Mouse (Mus musculus) limb, embryonic 13.5 days (tissue): ENCODE data around the gene Picalm. TPM values are rescaled to one million over a fixed set of nuclear protein-coding genes. Genes with fewer than 3 reads are reported as not detected.
A peak's percentile ranks its signal among the peaks of the same experiment; 100 is the strongest.

Source experiments
- ATAC-seq: fragments of 200-750 bp; cut with Nextera tagmentation; 2 replicates; pipeline ENCODE4 v1.8.0; 2017; ENCODE audit warnings: low read depth, moderate number of reproducible peaks, moderate TSS enrichment; ENCODE audit not compliant: low FRiP score
- H3K27ac ChIP-seq: fragments of 300-500 bp; sonication (generic); 2 replicates; pipeline ENCODE4 v1.5.1; 2015; ENCODE audit warnings: inconsistent platforms, mild to moderate bottlenecking, moderate library complexity
- H3K27me3 ChIP-seq: fragments of 300-500 bp; sonication (generic); 2 replicates; pipeline ENCODE4 v1.6.1; 2015; ENCODE audit warnings: mild to moderate bottlenecking, inconsistent platforms
- H3K36me3 ChIP-seq: fragments of 300-500 bp; sonication (generic); 2 replicates; pipeline ENCODE4 v1.6.1; 2015; ENCODE audit warnings: inconsistent platforms, mild to moderate bottlenecking, moderate library complexity
- H3K4me1 ChIP-seq: fragments of 300-500 bp; sonication (generic); 2 replicates; pipeline ENCODE4 v1.6.1; 2015; ENCODE audit warnings: inconsistent platforms
- H3K4me2 ChIP-seq: fragments of 300-500 bp; sonication (generic); replicated peaks from 2 replicates; pipeline ENCODE4 v1.6.1; 2015; ENCODE audit warnings: inconsistent platforms, mild to moderate bottlenecking, moderate library complexity
- H3K4me3 ChIP-seq: fragments of 300-500 bp; sonication (generic); 2 replicates; pipeline ENCODE4 v1.5.1; 2015; ENCODE audit warnings: moderate library complexity, mild to moderate bottlenecking, inconsistent platforms
- H3K9ac ChIP-seq: fragments of 300-500 bp; sonication (generic); 2 replicates; pipeline ENCODE4 v1.6.1; 2015; ENCODE audit warnings: mild to moderate bottlenecking, inconsistent platforms
- H3K9me3 ChIP-seq: fragments of 300-500 bp; sonication (generic); 2 replicates; pipeline ENCODE4 v1.6.1; 2016; ENCODE audit warnings: inconsistent platforms
- WGBS: fragments of 180-500 bp; shearing (Covaris S2); methylation state at CpG from one replicate; pipeline ENCODE4 v1.1.7; 2015; 5-methylcytosine and 5-hydroxymethylcytosine counted together
- polyA plus RNA-seq: library from polyadenylated mRNA; unstranded; fragments of >200 nt; fragmentation: Nextera tagmentation; extraction: Ambion mirVana; gene quantifications from 2 replicates; pipeline ENCODE4 v1.2.1, GENCODE M21; 2015

Gene Picalm
- 40.6 and 44.3 TPM in 2 replicates for polyA plus RNA-seq

DNA sequence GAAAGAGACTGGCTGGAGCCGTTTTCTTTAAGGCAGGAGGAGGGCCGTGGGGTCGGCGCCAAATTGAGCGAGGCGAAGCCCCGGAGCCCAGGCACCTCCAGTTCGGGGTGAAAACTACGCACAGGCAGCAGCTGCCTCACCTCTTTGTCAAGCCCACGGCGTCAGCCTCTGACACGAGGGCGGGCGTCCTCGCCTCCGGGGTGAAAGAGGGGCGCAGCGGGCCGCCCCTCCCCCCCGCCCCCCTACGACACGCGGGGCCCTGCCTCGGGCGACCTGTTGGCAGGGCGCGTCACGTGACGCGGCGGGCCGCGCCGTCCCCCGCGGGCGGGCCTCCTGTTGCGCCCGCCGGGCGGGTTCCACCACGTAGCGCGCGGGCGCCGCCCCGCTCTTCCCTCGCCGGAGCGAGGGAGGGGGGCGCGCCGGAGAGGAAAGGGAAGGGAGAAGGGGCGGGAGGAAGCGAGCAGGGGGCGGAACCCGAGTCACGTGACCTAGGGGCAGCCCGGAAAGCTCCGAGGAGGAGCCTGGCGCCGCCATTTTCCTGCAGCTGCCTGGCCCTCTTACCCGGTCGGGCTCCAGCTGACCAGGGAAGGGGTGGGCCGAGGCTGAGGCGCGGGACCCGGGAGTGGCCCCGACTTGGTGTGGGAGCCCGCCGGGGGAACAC is at the start of gene Picalm:
TSS of gene Picalm (plus strand) at position 482 of the 661 bp plus-strand sequence.
- WGBS = under 1% methylated on average over 61 of the region's 72 CpGs
- peak; percentile 93 for ATAC-seq

GRCm38 (mm10) chr7:90083799-90084198 is 46.2 kb upstream of the Picalm start:
- H3K27me3 ChIP-seq = no peaks in the 10 kb centered on the region
- H3K4me2 ChIP-seq = no peak overlapping the region
- H3K36me3 ChIP-seq = no peaks in the 10 kb centered on the region
- ATAC-seq = no peak
- H3K27ac ChIP-seq = no peak overlapping the region
- H3K4me3 ChIP-seq = no peak overlapping the region
- H3K4me1 ChIP-seq = 0 out of 2 replicates have a peak, but pooled peaks cover 5% of the 10 kb centered on the region
- H3K9ac ChIP-seq = no peak overlapping the region
- 73% methylated on average over 7 of the region's 7 CpGs for WGBS
- no peaks in the 10 kb centered on the region for H3K9me3 ChIP-seq

More for the DNA sequence above, at the start of gene Picalm:
- Histone ChIP-seq H3K4me2 (peak within 1 kb of the TSS; percentile 82), H3K27me3 (no peaks in the 10 kb centered on the region), H3K9me3 (no peaks in the 10 kb centered on the region), H3K4me3 (peak within 1 kb of the TSS; percentile 96), H3K9ac (peak within 1 kb of the TSS; percentile 97), H3K36me3 (no peaks in the 10 kb centered on the region), H3K27ac (peak within 1 kb of the TSS; percentile 98), H3K4me1 (peaks cover 18% of the 10 kb centered on the region)

DNA sequence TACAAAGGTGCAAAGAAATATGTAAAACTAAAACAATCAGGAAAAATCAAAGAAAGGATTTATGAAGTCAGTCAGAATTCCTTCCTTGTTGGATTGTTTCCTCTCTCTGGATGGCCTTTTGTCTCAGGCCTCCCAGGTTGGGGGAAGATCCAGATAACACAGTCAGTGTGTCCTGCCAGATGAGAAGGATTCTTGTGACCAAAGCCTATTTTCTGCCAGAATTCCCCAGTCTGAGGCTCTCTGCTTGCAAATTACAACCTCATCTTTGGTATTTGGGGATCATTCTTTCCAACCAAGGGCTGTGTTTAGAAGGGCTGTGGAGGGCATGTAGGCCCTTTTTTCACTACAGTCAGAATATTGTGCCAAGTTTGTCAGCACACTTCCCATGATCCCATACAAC is 45.5 kb upstream of the Picalm start:
- Histone ChIP-seq H3K4me1 (0 out of 2 replicates have a peak, but pooled peaks cover 5% of the 10 kb centered on the region), H3K27ac (no peak overlapping the region), H3K27me3 (no peaks in the 10 kb centered on the region), H3K4me3 (no peak overlapping the region), H3K9ac (no peak overlapping the region), H3K36me3 (no peaks in the 10 kb centered on the region), H3K4me2 (no peak overlapping the region), H3K9me3 (no peaks in the 10 kb centered on the region)
- no peak for ATAC-seq

- Histone ChIP-seq H3K4me2 (no peak overlapping the region), H3K9ac (no peak overlapping the region), H3K4me3 (no peak overlapping the region), H3K27ac (no peak overlapping the region), H3K36me3 (no peaks in the 10 kb centered on the region), H3K9me3 (no peaks in the 10 kb centered on the region), H3K4me1 (0 out of 2 replicates have a peak, but pooled peaks cover 5% of the 10 kb centered on the region), H3K27me3 (no peaks in the 10 kb centered on the region)
- ATAC-seq = no peak
- 64% methylated on average over 1 of the region's 1 CpGs for WGBS
These were observed 44.3 kb upstream of the Picalm start for GRCm38 (mm10) chr7:90085713-90086112.

GRCm38 (mm10) chr7:90086821-90087220 is 43.2 kb upstream of the Picalm start:
- Histone ChIP-seq H3K27ac (no peak overlapping the region), H3K4me1 (0 out of 2 replicates have a peak, but pooled peaks cover 5% of the 10 kb centered on the region), H3K4me3 (no peak overlapping the region), H3K4me2 (no peak overlapping the region), H3K27me3 (no peaks in the 10 kb centered on the region), H3K36me3 (no peaks in the 10 kb centered on the region), H3K9me3 (no peaks in the 10 kb centered on the region), H3K9ac (no peak overlapping the region)
- no peak for ATAC-seq

GRCm38 (mm10) chr7:90090996-90091395 is 39.0 kb upstream of the Picalm start:
- Histone ChIP-seq H3K9me3 (no peaks in the 10 kb centered on the region), H3K9ac (no peak overlapping the region), H3K36me3 (no peaks in the 10 kb centered on the region), H3K4me1 (no peaks in the 10 kb centered on the region), H3K27ac (no peak overlapping the region), H3K4me3 (no peak overlapping the region), H3K27me3 (no peaks in the 10 kb centered on the region), H3K4me2 (no peak overlapping the region)
- WGBS = 77% methylated on average over 4 of the region's 4 CpGs
- no peak for ATAC-seq

DNA sequence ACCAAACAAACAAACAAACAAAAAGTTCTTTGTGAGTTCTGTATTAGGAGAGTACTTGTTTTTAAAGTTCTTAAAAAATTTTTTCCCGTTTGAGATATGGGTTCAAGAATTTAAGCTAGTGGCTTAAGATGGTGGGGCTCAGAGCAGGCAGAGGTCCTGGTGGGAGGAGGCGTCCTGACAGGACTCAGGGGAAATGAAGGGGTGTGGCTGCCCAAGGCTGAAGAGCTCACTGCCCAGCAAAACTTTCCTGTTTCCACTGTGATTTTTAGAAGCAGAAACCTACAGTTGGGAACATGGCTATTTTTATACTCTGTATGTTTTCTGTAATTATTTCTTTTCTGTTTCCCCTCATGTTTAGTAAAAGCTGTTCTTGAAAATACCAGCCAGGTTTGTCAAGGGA is 38.3 kb upstream of the Picalm start:
- Histone ChIP-seq H3K27me3 (no peaks in the 10 kb centered on the region), H3K36me3 (no peaks in the 10 kb centered on the region), H3K4me2 (no peak overlapping the region), H3K4me1 (no peaks in the 10 kb centered on the region), H3K4me3 (no peak overlapping the region), H3K27ac (no peak overlapping the region), H3K9me3 (no peaks in the 10 kb centered on the region), H3K9ac (no peak overlapping the region)
- no peak for ATAC-seq
- 46% methylated on average over 2 of the region's 2 CpGs for WGBS

GRCm38 (mm10) chr7:90092452-90093450 is 37.3 kb upstream of the Picalm start:
- 78% methylated on average over 8 of the region's 8 CpGs for WGBS
- no peaks in the 10 kb centered on the region for H3K4me1 ChIP-seq
- H3K4me3 ChIP-seq = no peak overlapping the region
- H3K9ac ChIP-seq = no peak overlapping the region
- H3K36me3 ChIP-seq = no peaks in the 10 kb centered on the region
- H3K4me2 ChIP-seq = no peak overlapping the region
- no peak for ATAC-seq
- H3K27ac ChIP-seq = no peak overlapping the region
- H3K27me3 ChIP-seq = no peaks in the 10 kb centered on the region
- no peaks in the 10 kb centered on the region for H3K9me3 ChIP-seq

- 90% methylated on average over 5 of the region's 5 CpGs for WGBS
- H3K27me3 ChIP-seq = no peaks in the 10 kb centered on the region
- H3K4me1 ChIP-seq = 0 out of 2 replicates have a peak, but pooled peaks cover 4% of the 10 kb centered on the region
- no peak overlapping the region for H3K9ac ChIP-seq
- H3K27ac ChIP-seq = no peak overlapping the region
- H3K36me3 ChIP-seq = no peaks in the 10 kb centered on the region
- ATAC-seq = no peak
- H3K9me3 ChIP-seq = no peaks in the 10 kb centered on the region
- H3K4me3 ChIP-seq = no peak overlapping the region
- no peak overlapping the region for H3K4me2 ChIP-seq
These were observed 34.9 kb upstream of the Picalm start for GRCm38 (mm10) chr7:90095097-90095496.

DNA sequence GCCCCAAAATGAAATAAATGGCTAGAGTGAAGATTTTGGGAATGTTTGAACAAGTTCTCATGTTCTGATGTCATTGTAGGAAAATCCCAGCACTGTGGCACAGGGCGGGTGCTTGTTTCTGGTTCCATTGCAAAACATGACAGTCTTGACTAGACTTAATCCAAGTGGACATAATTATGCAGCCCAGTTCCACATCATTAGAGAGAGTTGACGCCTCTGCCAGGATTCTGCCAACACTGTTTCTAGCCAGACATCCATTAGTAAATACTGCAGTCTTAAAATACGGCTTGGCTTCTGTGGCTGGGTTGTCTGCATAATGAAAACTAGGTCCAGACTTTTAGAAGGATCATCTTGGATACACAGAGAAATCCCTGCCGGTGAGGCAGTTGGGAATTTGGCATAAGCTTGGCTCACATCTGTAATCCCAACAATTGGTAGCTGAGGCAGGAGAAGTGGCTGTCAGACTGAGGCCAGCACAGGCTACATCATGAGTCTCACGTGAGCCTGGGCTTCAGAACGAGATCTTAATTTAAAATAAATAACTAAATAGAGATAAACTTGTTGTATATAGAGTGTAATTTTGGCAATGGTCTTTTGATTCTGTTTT is 34.1 kb upstream of the Picalm start:
- Histone ChIP-seq H3K9me3 (no peaks in the 10 kb centered on the region), H3K9ac (no peak overlapping the region), H3K36me3 (no peaks in the 10 kb centered on the region), H3K27me3 (no peaks in the 10 kb centered on the region), H3K27ac (no peak overlapping the region), H3K4me2 (no peak overlapping the region), H3K4me3 (no peak overlapping the region), H3K4me1 (0 out of 2 replicates have a peak, but pooled peaks cover 4% of the 10 kb centered on the region)
- no peak for ATAC-seq
- 73% methylated on average over 6 of the region's 6 CpGs for WGBS

DNA sequence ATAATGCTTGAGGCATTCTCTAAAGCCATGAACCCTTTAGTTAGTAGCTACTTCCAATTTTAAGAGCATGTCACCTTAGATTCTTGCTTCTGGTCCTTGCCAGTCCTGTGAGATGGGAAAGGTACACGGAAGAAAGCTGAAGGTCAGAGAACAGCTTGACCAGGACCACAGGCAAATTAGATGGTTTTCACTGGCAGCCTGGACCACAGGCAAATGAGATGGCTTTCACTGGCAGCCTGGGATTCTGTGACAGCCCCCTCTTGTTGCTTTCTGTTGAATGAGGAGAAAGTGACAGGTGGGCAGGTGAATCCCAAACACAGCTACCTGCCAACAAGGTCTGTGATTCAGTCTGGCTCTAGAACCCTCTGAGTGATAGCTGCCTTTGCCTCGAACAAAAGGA is 33.4 kb upstream of the Picalm start:
- H3K9ac ChIP-seq = no peak overlapping the region
- ATAC-seq = no peak
- 71% methylated on average over 2 of the region's 2 CpGs for WGBS

GRCm38 (mm10) chr7:90098253-90098652 is 31.8 kb upstream of the Picalm start:
- no peaks in the 10 kb centered on the region for H3K36me3 ChIP-seq
- no peak overlapping the region for H3K27ac ChIP-seq
- ATAC-seq = no peak
- H3K4me2 ChIP-seq = no peak overlapping the region
- 0 out of 2 replicates have a peak, but pooled peaks cover 4% of the 10 kb centered on the region for H3K4me1 ChIP-seq
- no peaks in the 10 kb centered on the region for H3K27me3 ChIP-seq
- 87% methylated on average over 4 of the region's 4 CpGs for WGBS
- H3K4me3 ChIP-seq = no peak overlapping the region
- H3K9me3 ChIP-seq = no peaks in the 10 kb centered on the region
- no peak overlapping the region for H3K9ac ChIP-seq

More for the DNA sequence above, 33.4 kb upstream of the Picalm start:
- H3K4me1 ChIP-seq = 0 out of 2 replicates have a peak, but pooled peaks cover 4% of the 10 kb centered on the region
- no peaks in the 10 kb centered on the region for H3K9me3 ChIP-seq
- no peak overlapping the region for H3K4me2 ChIP-seq
- H3K27ac ChIP-seq = no peak overlapping the region
- no peaks in the 10 kb centered on the region for H3K36me3 ChIP-seq
- no peak overlapping the region for H3K4me3 ChIP-seq
- H3K27me3 ChIP-seq = no peaks in the 10 kb centered on the region
